In the genomic region with DNA sequence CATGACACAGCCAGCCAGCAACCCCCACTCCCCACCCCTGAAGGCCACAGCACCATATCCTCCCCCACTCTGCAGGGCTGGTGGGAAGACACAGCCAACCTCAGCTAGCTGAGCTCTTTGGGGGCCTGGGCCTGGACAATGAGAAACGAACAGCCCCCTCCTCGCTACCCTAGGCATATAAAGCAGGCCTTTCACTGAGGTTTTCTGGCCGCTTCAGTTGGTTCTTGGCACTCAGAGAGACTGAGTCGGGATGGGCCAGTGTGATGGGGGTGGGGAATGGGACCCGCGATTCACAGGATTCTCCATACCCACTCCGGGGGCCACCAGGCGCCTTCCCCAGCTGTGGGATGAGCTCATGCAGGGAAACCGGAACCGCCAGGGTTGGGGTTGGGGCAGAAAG, we compare ENCODE assay signal across 10 mouse cellular contexts. TPM values are rescaled to one million over a fixed set of nuclear protein-coding genes. Genes with fewer than 3 reads are reported as not detected.
DNase-seq lines count a peak whose midpoint lies in the region; ATAC-seq and TF ChIP-seq lines count a peak whose summit lies in the region.
"Had no signal": no experiment of that assay in that cellular context is flagged by ENCODE, and none has a peak within 500 bp of the region (broad histone marks: within the 10 kb centered on the region; RNA-seq: fewer than 3 reads in every experiment).

No protein-coding gene starts in this region.

- H3K9me3 ChIP-seq in forebrain, embryonic 15.5 days = no peaks in the 10 kb centered on the region
- H3K9me3 ChIP-seq in neural tube, embryonic 14.5 days (ENCODE audit: control insufficient read depth, low read length) = no peaks in the 10 kb centered on the region
- H3K9me3 ChIP-seq: embryonic facial prominence, embryonic 15.5 days; heart, embryonic 15.5 days had no signal

- peak; percentile 47 to 52 for DNase-seq in cerebellum, postnatal 14 days
- peak in 1 of 2 experiments; percentile 54 for DNase-seq in left cerebral cortex, adult 2 months (ENCODE audit: extremely low spot score in 1 of 2, low spot score in 2 of 2)
- DNase-seq in heart, postnatal 36 days = no peak
- no peak for DNase-seq in lung, postnatal 25 days (ENCODE audit: low spot score)
- DNase-seq in B cell, adult 2 months = no peak

- intact Hi-C loops in left cerebral cortex, adult 2 months (cut with DNase I) = loop anchor here (5.0 kb wide), 4 partner anchors 124 to 444 kb away; no protein-coding TSS in a partner anchor
- intact Hi-C loops in heart, postnatal 36 days (cut with DNase I) = no loop called here

- no peaks in the 10 kb centered on the region for H3K27me3 ChIP-seq in forebrain, embryonic 15.5 days
- no peaks in the 10 kb centered on the region for H3K27me3 ChIP-seq in neural tube, embryonic 14.5 days (ENCODE audit: control insufficient read depth, insufficient read depth, low read length)

- H3K27ac ChIP-seq in forebrain, embryonic 15.5 days (replicated peaks) = peak overlapping the region; percentile 88
- H3K27ac ChIP-seq in left cerebral cortex, adult 2 months = no peak overlapping the region
- peak overlapping the region; percentile 74 for H3K27ac ChIP-seq in neural tube, embryonic 14.5 days (ENCODE audit: low read depth, low read length)
- H3K27ac ChIP-seq: embryonic facial prominence, embryonic 15.5 days; heart, embryonic 15.5 days had no signal

- H3K4me1 ChIP-seq in forebrain, embryonic 15.5 days = peaks cover 49% of the 10 kb centered on the region
- H3K4me1 ChIP-seq in neural tube, embryonic 14.5 days (ENCODE audit: control insufficient read depth, insufficient read depth, low read length) = peaks cover 13% of the 10 kb centered on the region; the same call in 1 of the 2 replicates

- H3K4me3 ChIP-seq in forebrain, embryonic 15.5 days = peak overlapping the region; percentile 84
- H3K4me3 ChIP-seq in left cerebral cortex, adult 2 months = peak overlapping the region; percentile 77
- H3K4me3 ChIP-seq in neural tube, embryonic 14.5 days (ENCODE audit: low read depth, low read length) = peak overlapping the region; percentile 75
- H3K4me3 ChIP-seq: embryonic facial prominence, embryonic 15.5 days; heart, embryonic 15.5 days had no signal

- peak overlapping the region; percentile 85 for H3K4me2 ChIP-seq in forebrain, embryonic 15.5 days (replicated peaks)
- H3K4me2 ChIP-seq in neural tube, embryonic 14.5 days (ENCODE audit: low read depth, low read length) = peak overlapping the region; percentile 61
- H3K4me2 ChIP-seq: embryonic facial prominence, embryonic 15.5 days; heart, embryonic 15.5 days had no signal

- TF ChIP-seq CTCF in left cerebral cortex, adult 2 months (IDR thresholded peaks at IDR 0.05) = no peak

- ATAC-seq in forebrain, embryonic 15.5 days (replicated peaks) = peak; percentile 79
- ATAC-seq in neural tube, embryonic 14.5 days (ENCODE audit: low read depth) = peak; percentile 73
- ATAC-seq: lung, postnatal 0 days had no signal

- H3K36me3 ChIP-seq in forebrain, embryonic 15.5 days = no peaks in the 10 kb centered on the region
- H3K36me3 ChIP-seq in neural tube, embryonic 14.5 days (ENCODE audit: control insufficient read depth, insufficient read depth, low read length) = no peaks in the 10 kb centered on the region
- H3K36me3 ChIP-seq: embryonic facial prominence, embryonic 15.5 days; heart, embryonic 15.5 days had no signal

- peak overlapping the region; percentile 89; the same call in 1 of the 2 replicates for H3K9ac ChIP-seq in forebrain, embryonic 15.5 days (replicated peaks)
- no peak overlapping the region; the same call in 1 of the 2 replicates for H3K9ac ChIP-seq in neural tube, embryonic 14.5 days (replicated peaks; ENCODE audit: low read depth, low read length)
- H3K9ac ChIP-seq: embryonic facial prominence, embryonic 15.5 days; heart, embryonic 15.5 days had no signal

- WGBS in forebrain, embryonic 15.5 days = 5% methylated on average over 10 of the region's 10 CpGs
- WGBS in neural tube, embryonic 14.5 days = 10% methylated on average over 10 of the region's 10 CpGs

RNA-seq across cellular contexts. Expression of a gene that starts 1.8 kb away (rescaled TPM):
- 8.7 and 9.0 TPM in 2 replicates for polyA plus RNA-seq in forebrain, embryonic 15.5 days (2015; fragmentation: Nextera tagmentation; extraction: Ambion mirVana)
- 10 to 100 TPM; 61.9 to 63.0 TPM for total RNA-seq in left cerebral cortex, adult 2 months (2021)
- 10.5 and 14.5 TPM in 2 replicates for polyA plus RNA-seq in neural tube, embryonic 14.5 days (2014; fragmentation: Nextera tagmentation; extraction: Ambion mirVana)
- total RNA-seq in heart, postnatal 36 days (2021) = under 1 TPM in 1 of 2 experiments, not detected in 1; 0.08 TPM

RNA-seq across cellular contexts. Expression of a gene that starts 15.1 kb away (rescaled TPM):
- 0.59 and 0.86 TPM in 2 replicates for polyA plus RNA-seq in forebrain, embryonic 15.5 days (2015; fragmentation: Nextera tagmentation; extraction: Ambion mirVana)
- 1 to 10 TPM; 1.1 to 1.6 TPM for total RNA-seq in left cerebral cortex, adult 2 months (2021)
- polyA plus RNA-seq in neural tube, embryonic 14.5 days (2014; fragmentation: Nextera tagmentation; extraction: Ambion mirVana) = 1.2 and 1.5 TPM in 2 replicates
- total RNA-seq in heart, postnatal 36 days (2021) = not detected
- polyA plus RNA-seq: embryonic facial prominence, embryonic 15.5 days; heart, embryonic 15.5 days; lung, postnatal 0 days had no signal

Comparison
In these comparisons a context has a peak if more than half of its experiments do, and no peak if none do; other contexts are left out.
1. DNase-seq: peak in cerebellum, postnatal 14 days (2 of 2); none in heart, postnatal 36 days (0 of 2), lung, postnatal 25 days (single experiment) and B cell, adult 2 months (0 of 2).
2. RNA of a gene that starts 1.8 kb away (total RNA-seq): 61.9 to 63.0 TPM in left cerebral cortex, adult 2 months; 0.08 TPM in heart, postnatal 36 days; every median in the first group is over 10 times any median in the second.
3. Peak in every context shown above with its lines, with median percentiles within 50 percentile points of each other: H3K4me3 ChIP-seq.